Mouse (Mus musculus) thymus, postnatal 36 days (tissue): ENCODE measurements around the gene Xrcc1.

Source experiments
- DNase-seq, 2 experiments: peaks; one replicate each; pipeline ENCODE4 v3.0.0; 2022; ENCODE audit warnings: mixed read lengths in 2 of 2

The Xrcc1 gene

GRCm38 (mm10) chr7:24529580-24529979 is 16.5 kb upstream of the Xrcc1 start:
- DNase-seq, result no peak

GRCm38 (mm10) chr7:24530062-24530931 is 15.8 kb upstream of the Xrcc1 start, which contains the start of gene Irgq:
Gene Irgq, plus strand, starts transcription at chr7:24530689.
- peak; percentile 97 to 98 for DNase-seq

GRCm38 (mm10) chr7:24531211-24531971 is 14.7 kb upstream of the Xrcc1 start:
- DNase-seq, result peak; percentile 69 to 73

GRCm38 (mm10) chr7:24533031-24533571 is 13.0 kb upstream of the Xrcc1 start:
- no peak for DNase-seq

GRCm38 (mm10) chr7:24533806-24534205 is 12.3 kb upstream of the Xrcc1 start:
- no peak for DNase-seq

- no peak for DNase-seq
Observed at GRCm38 (mm10) chr7:24534301-24534700, 11.8 kb upstream of the Xrcc1 start.

- DNase-seq, result no peak
Observed at GRCm38 (mm10) chr7:24537081-24537480, 9.0 kb upstream of the Xrcc1 start.

- DNase-seq, result no peak
Observed at GRCm38 (mm10) chr7:24537591-24537990, 8.5 kb upstream of the Xrcc1 start.

GRCm38 (mm10) chr7:24538154-24538553 is 7.9 kb upstream of the Xrcc1 start:
- no peak for DNase-seq

- DNase-seq, result no peak
Observed at GRCm38 (mm10) chr7:24538701-24539100, 7.4 kb upstream of the Xrcc1 start.

GRCm38 (mm10) chr7:24539686-24540085 is 6.4 kb upstream of the Xrcc1 start:
- no peak for DNase-seq

GRCm38 (mm10) chr7:24544506-24544905 is 1.6 kb upstream of the Xrcc1 start:
- no peak for DNase-seq

GRCm38 (mm10) chr7:24546634-24547389 is 723 bp downstream of the Xrcc1 start:
- DNase-seq, result peak; percentile 97

GRCm38 (mm10) chr7:24547534-24548036 is 1.5 kb downstream of the Xrcc1 start:
- no peak for DNase-seq

- DNase-seq, result no peak
Observed at GRCm38 (mm10) chr7:24551985-24552759, 6.1 kb downstream of the Xrcc1 start.

- no peak for DNase-seq
Observed at GRCm38 (mm10) chr7:24555786-24556185, 9.7 kb downstream of the Xrcc1 start.

- DNase-seq, result no peak
Observed at GRCm38 (mm10) chr7:24561450-24561849, 15.4 kb downstream of the Xrcc1 start.

- no peak for DNase-seq
Observed at GRCm38 (mm10) chr7:24563191-24563836, 17.2 kb downstream of the Xrcc1 start.

GRCm38 (mm10) chr7:24563837-24564206 is 17.7 kb downstream of the Xrcc1 start:
- DNase-seq, result no peak

- peak; percentile 74 to 80 for DNase-seq
Observed at GRCm38 (mm10) chr7:24564607-24565265, 18.6 kb downstream of the Xrcc1 start.

GRCm38 (mm10) chr7:24565627-24566026 is 19.5 kb downstream of the Xrcc1 start:
- DNase-seq, result no peak
